ENCODE assay signal across 16 mouse cellular contexts in genomic region chr2:59158117-59158516, GRCm38 (mm10).
"Had no signal": no experiment of that assay in that cellular context is flagged by ENCODE, and none has a peak within 500 bp of the region (broad histone marks: within the 10 kb centered on the region; RNA-seq: fewer than 3 reads in every experiment).

No protein-coding gene starts in this region.

- H3K4me2 ChIP-seq: limb, embryonic 15.5 days; liver, embryonic 15.5 days; lung, embryonic 14.5 days; neural tube, embryonic 15.5 days had no signal

- H3K9ac ChIP-seq: limb, embryonic 15.5 days; liver, embryonic 15.5 days; lung, embryonic 14.5 days; neural tube, embryonic 15.5 days had no signal

- H3K27me3 ChIP-seq: limb, embryonic 15.5 days; neural tube, embryonic 15.5 days had no signal

- H3K9me3 ChIP-seq: limb, embryonic 15.5 days; liver, embryonic 15.5 days; midbrain, embryonic 10.5 days; neural tube, embryonic 15.5 days had no signal

- DNase-seq: left cerebral cortex, postnatal 4 days; lung, embryonic 14.5 days; lung, postnatal 10 days; lung, postnatal 4 days; midbrain, embryonic 14.5 days; right cerebral cortex, adult 18-20 months; right cerebral cortex, postnatal 25 days; thymus, postnatal 4 days had no signal

- H3K27ac ChIP-seq: kidney, postnatal 0 days; layer of hippocampus, adult 2 months; limb, embryonic 15.5 days; liver, embryonic 15.5 days; midbrain, embryonic 10.5 days; neural tube, embryonic 15.5 days; stomach, postnatal 0 days had no signal

- H3K36me3 ChIP-seq: limb, embryonic 15.5 days; liver, embryonic 15.5 days; midbrain, embryonic 10.5 days; neural tube, embryonic 15.5 days had no signal

- H3K4me3 ChIP-seq: layer of hippocampus, adult 2 months; limb, embryonic 15.5 days; liver, embryonic 15.5 days; midbrain, embryonic 10.5 days; myocyte; neural tube, embryonic 15.5 days had no signal
